Mouse (Mus musculus) liver, postnatal 0 days (tissue): ENCODE measurements around the gene Eif4e.

Experiments
- CTCF ChIP-seq: sonication (generic); IDR thresholded peaks from 2 replicates; pipeline ENCODE4 v1.5.1; 2016; ENCODE audit warnings: antibody characterized with exemption, low read depth
- EP300 ChIP-seq: IDR thresholded peaks from 2 replicates; pipeline ENCODE4 v1.6.1; 2016; ENCODE audit warnings: antibody characterized with exemption, low read depth, mild to moderate bottlenecking

- TF ChIP-seq CTCF (0 out of 2 replicates have a peak, but pooled peaks have one; percentile 2), EP300 (no peak)
Observed at GRCm38 (mm10) chr3:138481526-138482284, 44.3 kb upstream of the Eif4e start.
